Mouse (Mus musculus): Measurements from ENCODE around the gene Slc7a1. TPM values are rescaled to one million over a fixed set of nuclear protein-coding genes. Genes with fewer than 3 reads are reported as not detected.
A peak's percentile ranks its signal among the peaks of the same experiment; 100 is the strongest.
"Not testable (repeated sequence)": the region's sequence is repeated elsewhere in the genome, so short reads cannot be mapped to it uniquely, and the experiment has no call there.

Slc7a1 gene
- total RNA-seq, 1 experiment from 2014 or later, result 18.3 TPM

DNA sequence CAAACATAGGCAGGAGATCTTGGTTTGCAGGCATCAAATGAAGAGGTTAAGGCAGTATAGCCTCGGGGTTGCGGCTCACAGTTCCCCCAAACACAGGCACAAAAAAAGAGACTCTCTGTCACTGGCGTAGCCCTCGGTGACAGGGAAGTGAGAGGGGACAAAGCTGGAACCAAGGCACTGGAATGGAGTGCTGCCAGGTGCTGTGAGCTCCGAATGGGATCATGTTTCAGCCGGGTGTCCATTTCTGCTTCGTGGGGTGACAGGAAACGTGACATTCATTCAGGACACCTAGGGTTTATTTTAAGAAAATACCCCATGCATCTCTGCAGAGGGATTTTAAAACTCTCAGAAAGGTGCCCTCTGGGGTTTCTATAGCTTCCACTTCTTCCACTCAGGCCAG, 45.2 kb downstream of the Slc7a1 start:
- no peak for ATAC-seq (replicated peaks in 1 of 2; ENCODE audit: insufficient read depth in 1 of 2, low FRiP score in 2 of 2, low TSS enrichment in 1 of 2, low read depth in 1 of 2, poor library complexity in 2 of 2, severe bottlenecking in 2 of 2)

- no peak for ATAC-seq (replicated peaks in 1 of 2; ENCODE audit: insufficient read depth in 1 of 2, low FRiP score in 2 of 2, low TSS enrichment in 1 of 2, low read depth in 1 of 2, poor library complexity in 2 of 2, severe bottlenecking in 2 of 2)
Measured at GRCm38 (mm10) chr5:148353429-148353828, 46.3 kb downstream of the Slc7a1 start.

- no peak for ATAC-seq (replicated peaks in 1 of 2; ENCODE audit: insufficient read depth in 1 of 2, low FRiP score in 2 of 2, low TSS enrichment in 1 of 2, low read depth in 1 of 2, poor library complexity in 2 of 2, severe bottlenecking in 2 of 2)
Measured at GRCm38 (mm10) chr5:148349327-148350011, 50.2 kb downstream of the Slc7a1 start.

DNA sequence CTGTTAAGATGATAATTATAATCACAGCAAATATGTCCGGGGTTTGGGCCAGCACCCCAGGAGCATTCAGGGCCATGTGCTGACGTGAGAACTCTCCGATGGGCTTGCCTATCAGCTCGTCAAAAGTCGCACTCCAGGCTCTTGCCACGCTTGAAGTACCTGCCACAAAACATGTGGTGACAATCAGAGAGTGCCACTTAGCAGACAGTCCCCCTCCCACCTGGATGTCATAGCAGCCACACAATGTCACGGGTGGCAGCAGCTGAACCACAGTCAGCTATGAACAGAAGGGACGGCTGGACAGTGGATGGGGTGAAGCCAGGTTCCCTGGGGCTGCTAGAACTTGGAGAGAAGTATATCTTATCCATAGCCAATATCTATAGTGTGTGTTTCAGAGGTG, 51.6 kb downstream of the Slc7a1 start:
- ATAC-seq (replicated peaks in 1 of 2; ENCODE audit: insufficient read depth in 1 of 2, low FRiP score in 2 of 2, low TSS enrichment in 1 of 2, low read depth in 1 of 2, poor library complexity in 2 of 2, severe bottlenecking in 2 of 2), result no peak

DNA sequence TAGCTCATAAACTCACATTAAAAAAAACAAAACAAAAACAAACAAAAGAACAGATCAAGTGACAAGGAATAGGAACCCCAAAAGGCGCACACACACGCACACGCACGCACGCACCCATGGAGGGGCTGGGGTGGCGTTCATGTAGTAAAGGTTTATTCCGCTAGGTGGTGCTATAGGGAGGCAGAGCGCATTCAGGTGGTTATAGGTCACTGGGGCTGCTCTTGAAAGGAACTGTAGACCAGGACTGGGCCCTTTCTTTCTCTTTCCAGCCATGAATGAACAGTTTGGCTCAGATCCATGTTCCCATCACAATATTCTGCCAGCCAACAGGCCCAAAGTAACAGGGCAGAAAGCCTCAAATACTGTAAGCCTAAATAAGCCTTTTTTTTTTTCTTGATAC, 53.2 kb downstream of the Slc7a1 start:
- peak in 1 of 2 experiments; percentile 30; a peak in 1 of 4 replicates for ATAC-seq (replicated peaks in 1 of 2; ENCODE audit: insufficient read depth in 1 of 2, low FRiP score in 2 of 2, low TSS enrichment in 1 of 2, low read depth in 1 of 2, poor library complexity in 2 of 2, severe bottlenecking in 2 of 2)

GRCm38 (mm10) chr5:148344374-148344773, 55.3 kb downstream of the Slc7a1 start:
- no peak for ATAC-seq (replicated peaks in 1 of 2; ENCODE audit: insufficient read depth in 1 of 2, low FRiP score in 2 of 2, low TSS enrichment in 1 of 2, low read depth in 1 of 2, poor library complexity in 2 of 2, severe bottlenecking in 2 of 2)

DNA sequence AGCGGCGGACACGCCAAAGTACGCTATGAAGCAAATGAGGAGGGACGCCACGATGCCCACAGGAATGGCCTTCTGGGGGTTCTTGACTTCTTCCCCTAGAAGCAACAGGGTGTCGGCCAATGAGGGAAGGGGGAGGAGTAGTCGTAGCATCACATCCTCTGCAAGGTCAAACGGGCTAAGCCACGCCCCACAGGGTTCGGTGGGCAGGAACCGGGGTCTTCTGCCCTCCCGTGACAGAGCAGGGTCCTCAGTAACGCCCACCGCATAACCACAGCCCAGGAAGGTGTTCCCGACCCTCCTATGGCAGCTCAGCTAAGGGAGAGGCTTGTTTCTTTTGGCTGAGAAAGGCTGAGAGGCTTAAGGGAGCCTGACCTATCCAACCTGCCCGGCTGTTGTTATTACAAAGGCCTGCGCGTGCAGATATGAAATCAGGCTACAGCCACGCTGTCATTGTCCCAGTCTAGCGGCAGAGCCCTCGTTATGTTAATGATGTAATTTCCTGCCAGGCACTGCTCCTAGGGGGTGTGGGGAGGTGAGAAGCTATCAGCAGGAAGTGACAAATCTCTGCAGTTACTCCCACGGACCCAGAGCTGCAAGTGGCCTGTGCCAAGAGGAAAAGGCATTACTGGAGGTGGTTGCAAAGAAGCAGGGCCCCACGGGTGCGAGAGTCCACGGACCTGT, 57.5 kb downstream of the Slc7a1 start:
- peak; percentile 76 to 85 for ATAC-seq (replicated peaks in 1 of 2; ENCODE audit: insufficient read depth in 1 of 2, low FRiP score in 2 of 2, low TSS enrichment in 1 of 2, low read depth in 1 of 2, poor library complexity in 2 of 2, severe bottlenecking in 2 of 2)

- no peak for ATAC-seq (replicated peaks in 1 of 2; ENCODE audit: insufficient read depth in 1 of 2, low FRiP score in 2 of 2, low TSS enrichment in 1 of 2, low read depth in 1 of 2, poor library complexity in 2 of 2, severe bottlenecking in 2 of 2)
Measured at GRCm38 (mm10) chr5:148339126-148339525, 60.6 kb downstream of the Slc7a1 start.

DNA sequence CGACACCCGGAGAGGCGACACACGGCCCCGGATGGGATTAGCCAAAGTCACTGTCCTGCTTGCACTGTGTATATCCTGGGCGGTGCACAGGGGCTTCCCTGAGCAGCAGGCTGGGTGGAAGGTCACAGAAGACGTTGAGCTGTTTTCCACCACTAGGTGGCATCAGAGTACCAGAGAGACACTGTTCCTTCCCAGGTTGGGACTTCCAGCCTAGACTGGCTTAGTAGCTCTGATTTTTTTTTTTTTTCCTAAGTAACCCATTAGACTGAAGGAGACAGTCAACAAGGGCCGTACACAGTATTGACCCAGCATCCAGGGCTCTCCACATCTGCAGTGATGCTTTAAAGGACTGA, 67.1 kb downstream of the Slc7a1 start:
- peak; percentile 75 to 77 for ATAC-seq (replicated peaks in 1 of 2; ENCODE audit: insufficient read depth in 1 of 2, low FRiP score in 2 of 2, low TSS enrichment in 1 of 2, low read depth in 1 of 2, poor library complexity in 2 of 2, severe bottlenecking in 2 of 2)

DNA sequence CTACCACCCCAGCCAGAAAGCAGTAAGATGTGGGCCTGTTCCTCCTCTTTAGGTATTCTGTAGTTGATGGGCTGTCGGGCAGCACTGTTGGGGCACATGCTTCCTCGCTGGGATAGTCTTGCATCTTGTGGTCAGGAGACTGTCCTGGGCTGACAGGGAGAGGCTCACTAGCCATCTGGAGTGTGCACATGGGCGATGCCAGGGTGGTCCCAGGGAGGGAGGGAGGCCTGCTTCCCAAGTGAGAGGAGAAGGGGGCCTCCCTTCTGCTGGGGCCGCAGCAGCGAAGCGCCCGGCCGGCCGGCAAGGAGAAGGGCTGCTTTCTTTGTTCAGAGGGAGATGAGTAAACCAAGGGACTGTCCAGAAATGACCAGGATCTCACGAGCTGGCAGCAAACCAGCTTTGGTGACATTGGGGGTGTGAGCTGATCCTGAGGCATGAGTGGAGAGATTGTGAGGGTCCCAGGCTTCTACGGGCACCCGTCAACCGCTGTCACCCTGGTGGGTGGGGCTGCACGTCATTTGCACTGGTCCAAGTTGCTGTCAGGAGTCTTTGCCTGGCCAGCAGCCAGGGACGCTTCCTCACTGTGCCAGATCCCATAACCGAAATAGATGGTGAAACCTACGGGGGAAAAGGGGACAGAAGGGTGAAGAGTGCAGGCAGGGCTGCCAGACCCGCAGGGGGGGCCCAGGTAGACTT, 67.6 kb downstream of the Slc7a1 start:
- no peak for ATAC-seq (replicated peaks in 1 of 2; ENCODE audit: insufficient read depth in 1 of 2, low FRiP score in 2 of 2, low TSS enrichment in 1 of 2, low read depth in 1 of 2, poor library complexity in 2 of 2, severe bottlenecking in 2 of 2)

DNA sequence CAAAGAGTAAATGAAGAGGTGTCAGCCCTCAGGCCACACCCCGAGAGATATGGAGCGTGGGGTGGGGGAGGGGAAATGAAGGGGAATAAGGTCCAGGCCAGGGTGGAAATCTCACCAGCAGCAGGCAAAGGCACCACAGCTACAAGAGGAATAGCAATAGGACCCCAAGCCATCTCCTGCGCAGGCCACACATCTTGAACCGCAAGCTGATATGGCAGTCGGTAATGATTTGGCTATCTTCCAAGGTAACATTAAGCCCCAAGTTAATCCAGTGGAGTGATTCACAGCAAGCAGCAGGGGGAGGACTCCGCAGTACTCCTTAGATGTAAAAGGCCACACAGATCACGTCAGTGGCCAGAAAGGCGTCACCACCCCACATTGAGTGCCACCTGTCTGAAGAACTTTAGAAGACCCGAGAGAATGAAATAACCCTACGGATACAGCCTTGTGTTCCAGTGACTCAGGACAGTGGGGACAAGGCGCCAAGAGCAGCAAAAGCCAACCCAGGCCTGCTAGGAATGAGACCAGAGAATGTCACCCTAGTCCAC, 68.4 kb downstream of the Slc7a1 start:
- ATAC-seq (replicated peaks in 1 of 2; ENCODE audit: insufficient read depth in 1 of 2, low FRiP score in 2 of 2, low TSS enrichment in 1 of 2, low read depth in 1 of 2, poor library complexity in 2 of 2, severe bottlenecking in 2 of 2), result no peak

- no peak for ATAC-seq (replicated peaks in 1 of 2; ENCODE audit: insufficient read depth in 1 of 2, low FRiP score in 2 of 2, low TSS enrichment in 1 of 2, low read depth in 1 of 2, poor library complexity in 2 of 2, severe bottlenecking in 2 of 2)
Measured at GRCm38 (mm10) chr5:148328982-148329381, 70.7 kb downstream of the Slc7a1 start.

DNA sequence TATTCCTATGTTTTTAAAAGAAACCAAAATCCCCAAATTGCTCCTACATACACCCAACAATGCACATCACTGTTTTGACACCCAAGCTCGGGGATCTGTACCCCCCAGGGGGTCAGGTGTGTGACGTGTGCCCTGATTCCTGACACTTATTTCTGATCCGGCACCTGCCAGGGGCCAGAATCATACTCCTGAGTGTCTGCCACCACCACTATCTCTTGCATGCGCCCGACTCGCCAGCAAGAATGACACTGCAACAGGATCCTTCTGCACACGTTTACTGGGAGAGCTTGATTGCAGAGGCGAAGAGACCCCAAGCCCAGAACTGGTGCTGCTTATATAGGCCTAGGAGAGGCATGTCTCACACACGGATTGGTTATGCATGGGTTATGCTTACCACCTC, 73.4 kb downstream of the Slc7a1 start:
- ATAC-seq (replicated peaks in 1 of 2; ENCODE audit: insufficient read depth in 1 of 2, low FRiP score in 2 of 2, low TSS enrichment in 1 of 2, low read depth in 1 of 2, poor library complexity in 2 of 2, severe bottlenecking in 2 of 2), result not testable (repeated sequence)

GRCm38 (mm10) chr5:148325317-148325885, 74.3 kb downstream of the Slc7a1 start:
- ATAC-seq (replicated peaks in 1 of 2; ENCODE audit: insufficient read depth in 1 of 2, low FRiP score in 2 of 2, low TSS enrichment in 1 of 2, low read depth in 1 of 2, poor library complexity in 2 of 2, severe bottlenecking in 2 of 2), result peak; percentile 67 to 89

DNA sequence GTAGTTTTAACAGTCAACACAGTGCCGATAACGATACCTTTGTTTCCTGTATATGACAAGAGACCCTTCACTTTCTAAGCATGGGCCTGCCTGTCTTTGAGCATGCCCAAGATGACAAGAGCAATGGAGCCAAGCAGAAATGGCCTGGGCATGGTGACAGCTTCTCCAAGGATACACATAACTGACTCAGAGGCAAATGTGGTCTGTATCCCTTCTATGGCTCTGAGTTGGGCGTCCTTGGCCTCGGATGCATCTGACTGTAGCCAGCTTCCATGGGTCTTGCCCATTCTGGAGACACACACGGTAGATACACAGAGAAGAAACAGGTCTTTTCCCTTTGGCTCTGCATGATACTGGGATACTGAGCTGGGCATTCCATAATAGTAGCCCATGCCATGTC, 84.8 kb downstream of the Slc7a1 start:
- no peak for ATAC-seq (replicated peaks in 1 of 2; ENCODE audit: insufficient read depth in 1 of 2, low FRiP score in 2 of 2, low TSS enrichment in 1 of 2, low read depth in 1 of 2, poor library complexity in 2 of 2, severe bottlenecking in 2 of 2)

DNA sequence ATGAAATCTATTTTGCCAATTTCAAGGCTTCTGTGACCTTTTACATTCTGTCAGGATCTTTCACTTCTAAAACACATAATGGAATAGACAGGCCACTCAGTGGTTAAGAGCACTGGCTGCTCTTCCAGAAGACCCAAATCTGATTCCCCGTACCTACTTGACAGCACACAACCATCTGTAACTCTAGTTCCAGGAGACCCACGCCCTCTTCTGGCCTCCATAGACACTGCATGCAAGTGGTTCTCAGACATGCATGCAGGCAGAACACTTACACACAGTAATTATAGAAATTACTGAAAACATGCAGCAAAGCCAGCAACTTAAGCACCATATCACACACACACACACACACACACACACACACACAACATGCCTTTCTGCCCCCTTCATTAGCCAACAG, 87.3 kb downstream of the Slc7a1 start:
- no peak for ATAC-seq (replicated peaks in 1 of 2; ENCODE audit: insufficient read depth in 1 of 2, low FRiP score in 2 of 2, low TSS enrichment in 1 of 2, low read depth in 1 of 2, poor library complexity in 2 of 2, severe bottlenecking in 2 of 2)

DNA sequence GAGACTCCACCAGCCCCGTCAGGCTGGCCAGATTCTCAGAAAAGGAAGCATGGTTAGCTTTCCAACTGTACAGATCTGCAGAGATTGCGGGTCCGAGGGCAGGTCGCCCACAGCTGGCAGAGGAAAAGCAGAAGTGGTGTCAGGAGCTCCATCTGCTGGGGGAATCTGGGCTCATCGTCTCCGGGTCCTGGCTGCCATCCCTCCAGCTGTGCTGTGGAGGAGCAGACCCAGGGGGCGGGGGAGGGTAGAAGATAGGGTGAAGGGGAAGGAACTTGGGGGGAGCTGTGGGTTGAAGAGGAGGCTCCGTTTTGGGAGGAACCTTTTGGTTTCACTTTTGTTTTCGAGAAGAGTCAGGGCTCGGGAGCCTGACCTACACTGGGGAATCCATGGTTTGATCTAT, 88.9 kb downstream of the Slc7a1 start:
- ATAC-seq (replicated peaks in 1 of 2; ENCODE audit: insufficient read depth in 1 of 2, low FRiP score in 2 of 2, low TSS enrichment in 1 of 2, low read depth in 1 of 2, poor library complexity in 2 of 2, severe bottlenecking in 2 of 2), result peak; percentile 97 to 99

DNA sequence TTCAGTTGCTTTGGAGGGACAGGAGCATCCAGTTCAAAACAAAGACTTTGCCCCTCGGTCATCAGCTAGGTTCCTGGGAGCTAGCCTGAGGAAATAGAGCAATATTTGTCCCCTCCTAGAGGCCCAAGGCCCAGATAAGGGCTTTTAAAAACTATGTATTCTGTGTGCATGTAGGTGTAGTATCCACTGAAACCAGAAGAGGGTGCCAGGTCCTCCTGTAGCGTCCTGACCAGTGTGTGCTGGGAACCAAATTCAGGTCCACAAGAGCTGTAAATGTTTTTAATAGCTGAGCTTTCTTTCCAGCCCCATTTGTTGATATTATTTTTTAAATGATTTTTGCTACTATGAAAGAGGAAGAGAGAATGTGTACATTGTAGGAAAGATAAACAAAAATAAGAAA, 95.6 kb downstream of the Slc7a1 start:
- ATAC-seq (replicated peaks in 1 of 2; ENCODE audit: insufficient read depth in 1 of 2, low FRiP score in 2 of 2, low TSS enrichment in 1 of 2, low read depth in 1 of 2, poor library complexity in 2 of 2, severe bottlenecking in 2 of 2), result no peak
